Mouse (Mus musculus): ENCODE measurements around the gene Krt80. TPM values are rescaled to one million over a fixed set of nuclear protein-coding genes. Genes with fewer than 3 reads are reported as not detected.

The Krt80 gene
- polyA plus RNA-seq, 1 experiment from 2014 or later, result 8.7 TPM

- peak overlapping the region; percentile 10; the same call in 1 of the 2 replicates for H3K4me3 ChIP-seq (ENCODE audit: low read length)
- WGBS, result 42% methylated on average over 12 of the region's 12 CpGs
Measured at GRCm38 (mm10) chr15:101369382-101370100, 421 bp downstream of the Krt80 start.

GRCm38 (mm10) chr15:101368502-101369381, 1.2 kb downstream of the Krt80 start:
- peak overlapping the region; percentile 53 for H3K9ac ChIP-seq (ENCODE audit: low read length)
- H3K4me2 ChIP-seq (ENCODE audit: low read depth, low read length), result peak overlapping the region; percentile 38
- ATAC-seq (replicated peaks; ENCODE audit: extremely low read depth, insufficient read depth, low FRiP score), result no peak
- no peaks in the 10 kb centered on the region for H3K9me3 ChIP-seq (replicated peaks; ENCODE audit: control insufficient read depth, low read length)
- 48% methylated on average over 11 of the region's 11 CpGs for WGBS
- no peaks in the 10 kb centered on the region for H3K27me3 ChIP-seq (ENCODE audit: control insufficient read depth, insufficient read depth, low read length)
- peak overlapping the region; percentile 91 for H3K27ac ChIP-seq (ENCODE audit: low read length)
- no peaks in the 10 kb centered on the region for H3K36me3 ChIP-seq (ENCODE audit: control insufficient read depth, insufficient read depth)
- no peak overlapping the region for H3K4me3 ChIP-seq (ENCODE audit: low read length)
- H3K4me1 ChIP-seq (ENCODE audit: control insufficient read depth, insufficient read depth, low read length), result peaks cover 66% of the 10 kb centered on the region

More at GRCm38 (mm10) chr15:101369382-101370100, 421 bp downstream of the Krt80 start:
- Histone ChIP-seq H3K4me2 (ENCODE audit: low read depth, low read length) (peak overlapping the region; percentile 38), H3K9ac (ENCODE audit: low read length) (peak overlapping the region; percentile 53), H3K27ac (ENCODE audit: low read length) (peak overlapping the region; percentile 91), H3K4me1 (ENCODE audit: control insufficient read depth, insufficient read depth, low read length) (peaks cover 67% of the 10 kb centered on the region), H3K36me3 (ENCODE audit: control insufficient read depth, insufficient read depth) (no peaks in the 10 kb centered on the region), H3K27me3 (ENCODE audit: control insufficient read depth, insufficient read depth, low read length) (no peaks in the 10 kb centered on the region), H3K9me3 (replicated peaks; ENCODE audit: control insufficient read depth, low read length) (no peaks in the 10 kb centered on the region)
- ATAC-seq (replicated peaks; ENCODE audit: extremely low read depth, insufficient read depth, low FRiP score), result no peak

GRCm38 (mm10) chr15:101368015-101368414, 1.9 kb downstream of the Krt80 start:
- 76% methylated on average over 6 of the region's 6 CpGs for WGBS
- H3K27ac ChIP-seq (ENCODE audit: low read length), result no peak overlapping the region
- no peaks in the 10 kb centered on the region for H3K27me3 ChIP-seq (ENCODE audit: control insufficient read depth, insufficient read depth, low read length)
- H3K36me3 ChIP-seq (ENCODE audit: control insufficient read depth, insufficient read depth), result no peaks in the 10 kb centered on the region
- no peak overlapping the region for H3K4me3 ChIP-seq (ENCODE audit: low read length)
- no peak overlapping the region for H3K9ac ChIP-seq (ENCODE audit: low read length)
- H3K9me3 ChIP-seq (replicated peaks; ENCODE audit: control insufficient read depth, low read length), result no peaks in the 10 kb centered on the region
- peaks cover 66% of the 10 kb centered on the region for H3K4me1 ChIP-seq (ENCODE audit: control insufficient read depth, insufficient read depth, low read length)
- H3K4me2 ChIP-seq (ENCODE audit: low read depth, low read length), result no peak overlapping the region
- no peak for ATAC-seq (replicated peaks; ENCODE audit: extremely low read depth, insufficient read depth, low FRiP score)

- Histone ChIP-seq H3K36me3 (ENCODE audit: control insufficient read depth, insufficient read depth) (no peaks in the 10 kb centered on the region), H3K27me3 (ENCODE audit: control insufficient read depth, insufficient read depth, low read length) (no peaks in the 10 kb centered on the region), H3K4me1 (ENCODE audit: control insufficient read depth, insufficient read depth, low read length) (peaks cover 61% of the 10 kb centered on the region), H3K27ac (ENCODE audit: low read length) (no peak overlapping the region), H3K9ac (ENCODE audit: low read length) (no peak overlapping the region; the same call in 1 of the 2 replicates), H3K9me3 (replicated peaks; ENCODE audit: control insufficient read depth, low read length) (no peaks in the 10 kb centered on the region), H3K4me3 (ENCODE audit: low read length) (no peak overlapping the region), H3K4me2 (ENCODE audit: low read depth, low read length) (no peak overlapping the region)
- no peak for ATAC-seq (replicated peaks; ENCODE audit: extremely low read depth, insufficient read depth, low FRiP score)
- WGBS, result 72% methylated on average over 8 of the region's 8 CpGs
Measured at GRCm38 (mm10) chr15:101367497-101367896, 2.5 kb downstream of the Krt80 start.

GRCm38 (mm10) chr15:101366926-101367325, 3.0 kb downstream of the Krt80 start:
- H3K9ac ChIP-seq (ENCODE audit: low read length), result peak overlapping the region; percentile 46; the same call in 1 of the 2 replicates

DNA sequence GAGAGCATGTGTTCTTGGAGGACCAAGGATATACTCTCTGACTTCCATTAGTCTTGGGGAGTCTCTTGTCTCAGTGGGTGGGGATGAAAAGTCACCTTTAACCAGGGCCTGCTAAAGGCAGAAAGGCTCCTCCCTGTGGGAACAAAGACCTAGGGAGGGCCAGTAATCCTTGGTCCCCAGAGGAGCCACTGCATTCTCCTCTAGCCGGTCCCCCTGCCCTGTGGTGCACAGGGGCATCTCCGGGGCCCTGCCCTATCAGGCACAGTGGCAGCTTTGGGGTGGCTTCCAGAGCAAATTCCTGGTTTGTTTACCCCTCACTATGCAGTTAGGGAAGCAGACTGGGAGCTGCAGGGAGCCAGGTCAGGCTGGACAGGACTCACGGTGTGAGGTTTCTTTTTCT, 3.5 kb downstream of the Krt80 start:
- H3K27ac ChIP-seq (ENCODE audit: low read length), result peak overlapping the region; percentile 67
- no peak for ATAC-seq (replicated peaks; ENCODE audit: extremely low read depth, insufficient read depth, low FRiP score)
- H3K4me1 ChIP-seq (ENCODE audit: control insufficient read depth, insufficient read depth, low read length), result peaks cover 52% of the 10 kb centered on the region
- H3K27me3 ChIP-seq (ENCODE audit: control insufficient read depth, insufficient read depth, low read length), result no peaks in the 10 kb centered on the region
- H3K9ac ChIP-seq (ENCODE audit: low read length), result peak overlapping the region; percentile 46
- H3K36me3 ChIP-seq (ENCODE audit: control insufficient read depth, insufficient read depth), result no peaks in the 10 kb centered on the region
- no peak overlapping the region for H3K4me3 ChIP-seq (ENCODE audit: low read length)
- WGBS, result 42% methylated on average over 3 of the region's 3 CpGs
- no peaks in the 10 kb centered on the region for H3K9me3 ChIP-seq (replicated peaks; ENCODE audit: control insufficient read depth, low read length)
- 0 out of 2 replicates have a peak overlapping the region, but pooled peaks have one; percentile 8 for H3K4me2 ChIP-seq (ENCODE audit: low read depth, low read length)

More at GRCm38 (mm10) chr15:101366926-101367325, 3.0 kb downstream of the Krt80 start:
- no peaks in the 10 kb centered on the region for H3K27me3 ChIP-seq (ENCODE audit: control insufficient read depth, insufficient read depth, low read length)
- no peaks in the 10 kb centered on the region for H3K36me3 ChIP-seq (ENCODE audit: control insufficient read depth, insufficient read depth)
- no peak overlapping the region for H3K4me3 ChIP-seq (ENCODE audit: low read length)
- H3K9me3 ChIP-seq (replicated peaks; ENCODE audit: control insufficient read depth, low read length), result no peaks in the 10 kb centered on the region
- H3K4me1 ChIP-seq (ENCODE audit: control insufficient read depth, insufficient read depth, low read length), result peaks cover 56% of the 10 kb centered on the region
- H3K4me2 ChIP-seq (ENCODE audit: low read depth, low read length), result no peak overlapping the region
- H3K27ac ChIP-seq (ENCODE audit: low read length), result no peak overlapping the region
- ATAC-seq (replicated peaks; ENCODE audit: extremely low read depth, insufficient read depth, low FRiP score), result no peak
- WGBS, result 68% methylated on average over 2 of the region's 2 CpGs

DNA sequence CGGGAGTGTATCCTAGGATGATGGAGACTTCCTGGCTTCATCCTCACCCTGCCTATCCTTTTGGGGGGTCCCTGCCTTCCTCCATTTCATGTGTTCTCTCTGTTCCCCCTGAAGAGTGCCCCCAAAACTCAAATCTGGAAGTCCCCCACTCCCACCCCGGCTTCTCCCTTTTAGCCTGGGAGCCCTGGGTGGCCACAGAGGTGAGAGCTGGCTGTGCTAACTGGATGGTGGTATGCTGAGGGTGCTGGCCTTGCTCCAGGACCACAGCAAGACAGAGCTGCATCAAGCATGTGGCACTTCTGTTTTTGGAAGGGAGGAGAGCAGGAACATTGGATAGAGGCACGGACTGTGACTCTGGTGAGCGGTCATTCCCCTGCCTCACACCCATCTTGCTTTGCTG, 4.2 kb downstream of the Krt80 start:
- H3K36me3 ChIP-seq (ENCODE audit: control insufficient read depth, insufficient read depth), result no peaks in the 10 kb centered on the region
- 43% methylated on average over 4 of the region's 4 CpGs for WGBS
- ATAC-seq (replicated peaks; ENCODE audit: extremely low read depth, insufficient read depth, low FRiP score), result no peak
- H3K4me1 ChIP-seq (ENCODE audit: control insufficient read depth, insufficient read depth, low read length), result peaks cover 47% of the 10 kb centered on the region
- no peaks in the 10 kb centered on the region for H3K9me3 ChIP-seq (replicated peaks; ENCODE audit: control insufficient read depth, low read length)
- peaks cover 2% of the 10 kb centered on the region; the same call in 1 of the 2 replicates for H3K27me3 ChIP-seq (ENCODE audit: control insufficient read depth, insufficient read depth, low read length)
- no peak overlapping the region for H3K4me3 ChIP-seq (ENCODE audit: low read length)
- H3K9ac ChIP-seq (ENCODE audit: low read length), result peak overlapping the region; percentile 53
- H3K4me2 ChIP-seq (ENCODE audit: low read depth, low read length), result no peak overlapping the region; the same call in 1 of the 2 replicates
- peak overlapping the region; percentile 67 for H3K27ac ChIP-seq (ENCODE audit: low read length)

- no peak for ATAC-seq (replicated peaks; ENCODE audit: extremely low read depth, insufficient read depth, low FRiP score)
- Histone ChIP-seq H3K4me1 (ENCODE audit: control insufficient read depth, insufficient read depth, low read length) (peaks cover 42% of the 10 kb centered on the region), H3K4me3 (ENCODE audit: low read length) (no peak overlapping the region), H3K27me3 (ENCODE audit: control insufficient read depth, insufficient read depth, low read length) (peaks cover 2% of the 10 kb centered on the region; the same call in 1 of the 2 replicates), H3K4me2 (ENCODE audit: low read depth, low read length) (no peak overlapping the region), H3K9ac (ENCODE audit: low read length) (peak overlapping the region; percentile 53), H3K9me3 (replicated peaks; ENCODE audit: control insufficient read depth, low read length) (no peaks in the 10 kb centered on the region), H3K36me3 (ENCODE audit: control insufficient read depth, insufficient read depth) (no peaks in the 10 kb centered on the region), H3K27ac (ENCODE audit: low read length) (peak overlapping the region; percentile 67)
- WGBS, result 53% methylated on average over 7 of the region's 7 CpGs
Measured at GRCm38 (mm10) chr15:101364891-101365671, 4.9 kb downstream of the Krt80 start.

Measured in heart, embryonic 16.5 days (tissue).